Mouse (Mus musculus) kidney, postnatal 10 days (tissue): ENCODE data around the gene Ift20.

Experiments
- DNase-seq: peaks from one replicate; pipeline ENCODE4 v3.0.0; 2021; ENCODE audit warnings: mixed read lengths

Ift20 gene

DNA sequence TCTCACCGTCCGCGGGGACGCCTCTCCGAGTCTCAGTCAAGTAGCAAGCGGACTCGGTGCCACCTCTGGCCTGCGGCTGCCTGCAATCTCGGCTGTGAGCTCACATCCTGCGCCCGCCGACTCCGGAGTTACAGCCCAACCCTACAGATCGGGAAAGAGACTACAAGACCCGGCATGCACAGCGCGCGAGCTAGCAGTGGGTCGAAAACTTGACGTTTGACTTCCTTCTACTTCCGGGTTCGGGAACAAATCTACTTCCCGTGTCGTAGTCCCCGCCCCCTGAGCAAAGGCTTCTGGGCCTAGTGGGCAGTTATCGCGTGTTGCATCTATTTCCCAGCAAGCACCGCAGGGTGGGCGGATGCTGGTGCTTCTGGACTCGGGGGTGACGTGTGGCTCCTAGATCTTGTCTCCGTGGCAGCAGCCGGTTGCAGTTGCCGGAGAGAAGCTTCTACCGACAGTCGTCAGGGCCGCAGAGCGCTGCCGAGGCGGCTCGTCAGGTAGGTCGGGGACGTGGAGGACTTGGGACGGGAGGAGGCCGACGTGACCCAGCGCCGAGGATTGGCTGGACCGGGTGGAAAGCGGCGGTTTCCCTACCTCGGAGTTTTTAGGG is at the start of gene Ift20, which contains the start of gene Tnfaip1:
Ift20 (plus strand) TSS at position 282 of the 610 bp plus-strand sequence.
Tnfaip1 (minus strand) TSS at position 253 of the 610 bp plus-strand sequence.
- peak; percentile 98 for DNase-seq

GRCm38 (mm10) chr11:78488168-78488567 is 48.0 kb upstream of the Ift20 start:
- DNase-seq, result peak; percentile 84

DNA sequence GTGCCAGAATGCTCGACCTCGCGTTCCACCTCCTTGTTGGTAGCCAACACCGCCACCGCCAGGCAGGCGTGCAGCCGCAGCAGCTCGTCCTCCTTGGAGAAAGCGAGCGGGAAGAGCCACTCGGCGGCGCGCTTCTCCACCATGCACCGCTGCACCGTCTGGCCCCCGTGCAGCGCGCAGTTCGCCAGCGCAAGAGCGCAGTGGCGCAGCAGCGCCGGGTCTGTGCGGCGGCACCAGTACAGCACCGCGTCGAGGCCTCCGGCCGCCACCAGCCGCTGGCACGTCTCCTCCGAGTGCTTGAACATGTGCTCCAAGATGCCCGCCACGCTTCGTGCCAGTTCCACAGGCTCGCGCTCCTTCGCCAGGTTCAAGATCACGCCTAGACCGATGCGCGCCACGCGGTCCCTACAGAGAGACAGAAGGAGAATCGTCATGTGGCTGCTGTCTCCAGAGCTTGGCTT is 45.4 kb upstream of the Ift20 start:
- DNase-seq, result peak; percentile 35

GRCm38 (mm10) chr11:78495904-78496303 is 40.3 kb upstream of the Ift20 start:
- DNase-seq, result peak; percentile 80

- DNase-seq, result peak; percentile 53
Observed at GRCm38 (mm10) chr11:78497071-78497541, 39.1 kb upstream of the Ift20 start.

DNA sequence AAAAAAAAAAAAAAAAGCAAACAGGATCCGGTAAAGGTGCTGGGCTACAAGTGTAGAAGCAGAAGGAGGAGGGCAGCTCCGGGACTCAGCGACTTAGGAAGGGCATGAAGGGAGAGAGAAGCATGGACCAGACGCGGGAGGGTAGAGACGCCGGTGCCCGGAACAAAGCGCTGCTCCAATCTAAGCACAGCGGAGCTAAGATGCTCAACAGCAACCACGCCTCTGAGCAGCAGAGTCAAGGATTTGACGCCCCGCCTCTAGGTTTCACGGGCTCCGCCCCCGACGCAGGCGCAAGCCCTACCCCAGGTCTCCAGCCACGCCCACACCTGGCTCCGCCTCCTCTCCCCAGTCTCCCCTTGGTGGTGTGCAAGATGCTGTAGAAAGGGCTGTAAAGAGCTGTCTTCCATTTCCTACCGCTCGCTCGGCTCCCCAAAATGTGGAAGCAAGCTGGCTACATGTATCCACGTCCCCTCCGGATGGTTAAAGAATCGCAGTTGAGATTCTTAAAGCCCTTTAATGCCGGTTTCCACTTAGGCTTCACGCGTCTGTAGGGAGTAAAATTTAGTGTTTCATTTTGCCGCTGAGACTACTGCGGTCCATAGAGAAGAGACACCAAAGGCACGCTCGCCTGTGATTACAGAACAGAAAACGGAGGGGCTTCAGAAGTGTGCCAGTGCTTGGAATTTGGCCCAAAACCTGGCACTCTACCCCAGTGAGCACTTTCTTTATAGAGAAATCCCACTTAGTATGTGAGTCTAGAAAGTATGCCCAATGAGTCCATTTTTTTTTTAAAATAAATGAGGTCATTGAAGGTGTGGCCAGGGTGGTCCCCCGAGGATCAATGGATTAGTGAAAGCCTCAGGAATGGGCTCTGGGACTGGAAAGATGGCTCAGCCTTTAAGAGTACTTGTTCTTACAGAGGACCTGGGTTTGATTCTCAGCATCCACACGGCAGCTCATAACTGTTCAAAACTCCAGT is 38.3 kb upstream of the Ift20 start, which contains the start of gene Sarm1:
Sarm1 (minus strand) TSS at position 211 of the 979 bp plus-strand sequence.
- peak; percentile 94 for DNase-seq

DNA sequence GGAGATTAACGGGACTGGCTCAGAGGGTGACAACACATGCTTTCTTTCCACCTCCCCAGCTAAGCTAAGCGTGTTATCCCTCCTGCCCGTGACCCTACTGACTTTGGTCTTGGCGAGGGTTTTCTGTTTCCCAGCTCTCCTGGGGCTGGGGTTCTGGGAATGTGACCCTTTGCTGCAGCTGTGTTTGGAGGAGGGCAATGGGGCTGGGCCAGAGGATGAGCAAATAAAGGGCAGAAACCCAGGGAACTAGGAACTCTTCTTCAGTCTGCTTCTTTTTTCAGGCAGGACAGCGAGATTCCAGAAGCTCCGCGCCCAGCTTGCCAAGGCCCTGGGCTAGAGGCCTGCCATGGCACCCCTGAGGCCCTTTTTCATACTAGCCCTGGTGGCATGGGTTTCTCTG is 37.2 kb upstream of the Ift20 start, which contains the start of gene Vtn:
Vtn (plus strand) TSS at position 88 of the 400 bp plus-strand sequence.
- no peak for DNase-seq

DNA sequence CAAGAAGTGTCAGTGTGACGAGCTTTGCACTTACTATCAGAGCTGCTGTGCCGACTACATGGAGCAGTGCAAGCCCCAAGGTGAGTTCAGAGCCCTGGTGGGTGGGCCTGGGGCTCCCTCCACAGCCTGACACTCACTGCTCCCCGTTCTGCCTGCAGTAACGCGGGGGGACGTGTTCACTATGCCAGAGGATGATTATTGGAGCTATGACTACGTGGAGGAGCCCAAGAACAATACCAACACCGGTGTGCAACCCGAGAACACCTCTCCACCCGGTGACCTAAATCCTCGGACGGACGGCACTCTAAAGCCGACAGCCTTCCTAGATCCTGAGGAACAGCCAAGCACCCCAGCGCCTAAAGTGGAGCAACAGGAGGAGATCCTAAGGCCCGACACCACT is 36.6 kb upstream of the Ift20 start:
- no peak for DNase-seq

DNA sequence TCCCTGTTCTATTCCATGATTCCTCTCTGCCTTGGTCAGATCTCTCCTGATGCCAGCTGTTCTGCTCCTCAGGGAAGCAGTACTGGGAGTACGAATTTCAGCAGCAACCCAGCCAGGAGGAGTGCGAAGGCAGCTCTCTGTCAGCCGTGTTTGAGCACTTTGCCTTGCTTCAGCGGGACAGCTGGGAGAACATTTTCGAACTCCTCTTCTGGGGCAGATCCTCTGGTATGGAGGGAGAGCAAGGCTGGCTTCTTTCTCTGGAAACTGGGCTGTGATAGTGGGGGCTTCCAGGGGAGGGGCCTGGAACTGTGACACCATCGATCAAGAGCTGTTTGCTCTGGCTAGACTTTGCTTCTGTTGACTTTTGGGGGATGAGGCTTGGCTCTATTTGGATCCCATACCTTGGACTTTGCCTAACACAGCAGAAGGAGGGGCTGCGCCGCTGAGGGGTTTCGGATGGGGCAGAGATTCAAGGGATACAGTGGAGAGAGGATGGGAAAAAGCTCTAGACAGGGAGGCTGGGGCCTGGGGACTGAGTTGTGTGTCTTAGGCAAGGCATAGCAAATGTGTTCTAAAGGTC is 35.4 kb upstream of the Ift20 start:
- DNase-seq, result no peak

DNA sequence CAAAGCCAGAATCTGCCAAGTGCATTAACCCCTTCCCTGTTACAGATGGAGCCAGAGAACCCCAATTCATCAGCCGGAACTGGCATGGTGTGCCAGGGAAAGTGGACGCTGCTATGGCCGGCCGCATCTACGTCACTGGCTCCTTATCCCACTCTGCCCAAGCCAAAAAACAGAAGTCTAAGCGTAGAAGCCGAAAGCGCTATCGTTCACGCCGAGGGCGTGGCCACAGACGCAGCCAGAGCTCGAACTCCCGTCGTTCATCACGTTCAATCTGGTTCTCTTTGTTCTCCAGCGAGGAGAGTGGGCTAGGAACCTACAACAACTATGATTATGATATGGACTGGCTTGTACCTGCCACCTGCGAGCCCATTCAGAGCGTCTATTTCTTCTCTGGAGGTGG is 34.6 kb upstream of the Ift20 start:
- no peak for DNase-seq

- no peak for DNase-seq
Observed at GRCm38 (mm10) chr11:78502909-78503650, 33.1 kb upstream of the Ift20 start, which contains the start of gene Sebox. TSS of gene Sebox (plus strand) at chr11:78503447.

DNA sequence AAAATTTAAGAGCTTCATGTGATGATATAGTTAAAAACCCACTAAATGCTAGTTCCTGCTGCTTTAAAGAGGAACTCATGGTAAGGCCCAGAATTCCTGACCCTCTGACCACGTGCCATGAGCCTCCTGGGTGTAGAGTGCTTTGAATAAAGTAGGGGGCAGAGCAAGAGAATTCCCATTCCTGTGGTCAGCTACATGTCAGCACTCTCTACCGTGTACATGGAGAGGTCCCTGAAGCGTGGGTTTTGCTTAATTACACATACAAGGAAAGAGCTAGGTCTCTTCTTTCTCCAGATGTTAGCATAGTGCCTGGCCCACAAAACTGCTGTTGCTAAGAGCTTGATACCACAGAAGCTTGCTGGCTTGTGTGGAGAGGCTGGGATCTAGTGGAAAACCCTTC is 30.7 kb upstream of the Ift20 start:
- no peak for DNase-seq

DNA sequence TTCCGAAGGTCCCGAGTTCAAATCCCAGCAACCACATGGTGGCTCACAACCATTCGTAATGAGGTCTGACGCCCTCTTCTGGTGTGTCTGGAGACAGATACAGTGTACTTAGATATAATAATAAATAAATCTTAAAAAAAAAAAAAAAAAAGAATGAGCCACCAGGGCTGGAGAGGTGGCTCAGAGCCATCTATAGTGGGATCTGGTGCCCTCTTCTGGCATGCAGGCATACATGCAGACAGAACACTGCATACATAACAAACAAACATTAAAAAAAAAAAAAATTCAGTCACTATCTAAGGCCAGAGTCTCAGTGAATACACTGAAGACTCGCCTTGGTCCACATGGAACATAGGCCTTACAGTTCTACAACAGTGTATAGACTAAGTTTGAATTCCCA is 27.0 kb upstream of the Ift20 start:
- DNase-seq, result peak; percentile 51

DNA sequence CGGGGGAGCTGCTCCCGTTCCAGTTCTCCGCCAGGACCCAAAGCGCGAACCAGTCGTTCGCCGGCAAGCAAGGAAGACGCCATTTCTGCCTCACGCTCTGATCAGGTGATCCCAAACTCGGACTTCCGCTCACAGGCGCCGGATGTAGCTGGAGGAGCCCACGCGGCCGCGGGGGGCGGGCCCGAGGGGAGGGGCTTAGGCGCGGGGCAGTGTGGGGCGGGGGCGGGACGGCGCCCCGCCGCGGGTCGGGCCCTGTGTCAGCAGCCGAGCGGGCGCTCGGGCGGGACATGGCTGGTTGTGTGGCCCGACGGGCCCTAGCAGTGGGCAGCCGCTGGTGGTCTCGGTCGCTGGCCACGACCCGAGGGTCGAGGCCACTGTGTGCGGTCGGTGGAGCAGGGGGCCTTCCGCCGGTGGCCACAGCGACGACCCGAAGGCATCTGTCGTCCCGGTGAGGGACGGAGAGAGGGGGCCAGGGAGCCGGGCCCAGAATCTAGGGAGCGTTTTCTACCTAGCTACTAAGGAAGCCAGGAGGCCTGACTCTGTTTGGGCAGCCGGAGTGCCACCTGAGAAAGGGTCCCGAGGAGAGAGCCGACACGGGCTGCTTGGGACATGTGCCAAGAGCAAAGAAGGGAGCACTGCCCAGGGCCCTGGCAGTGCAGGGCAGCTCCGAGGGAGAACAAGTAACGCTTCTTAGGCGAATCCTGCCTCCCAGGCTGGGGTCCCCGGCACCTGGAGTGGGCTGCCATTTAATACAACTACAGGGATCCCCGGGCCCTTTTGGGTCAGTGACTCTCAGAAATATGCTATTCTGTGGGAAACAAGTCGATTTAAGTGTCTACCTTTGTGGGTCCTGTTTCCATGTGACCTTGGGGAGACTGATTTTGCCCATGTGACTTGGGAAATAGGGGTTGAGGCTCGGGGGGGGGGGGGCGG is 23.9 kb upstream of the Ift20 start, which contains the start of the genes Tmem199 and Poldip2:
Tmem199 (minus strand) TSS at position 148 of the 933 bp plus-strand sequence.
Poldip2 (plus strand) TSS at position 169 of the 933 bp plus-strand sequence.
- DNase-seq, result peak; percentile 95

DNA sequence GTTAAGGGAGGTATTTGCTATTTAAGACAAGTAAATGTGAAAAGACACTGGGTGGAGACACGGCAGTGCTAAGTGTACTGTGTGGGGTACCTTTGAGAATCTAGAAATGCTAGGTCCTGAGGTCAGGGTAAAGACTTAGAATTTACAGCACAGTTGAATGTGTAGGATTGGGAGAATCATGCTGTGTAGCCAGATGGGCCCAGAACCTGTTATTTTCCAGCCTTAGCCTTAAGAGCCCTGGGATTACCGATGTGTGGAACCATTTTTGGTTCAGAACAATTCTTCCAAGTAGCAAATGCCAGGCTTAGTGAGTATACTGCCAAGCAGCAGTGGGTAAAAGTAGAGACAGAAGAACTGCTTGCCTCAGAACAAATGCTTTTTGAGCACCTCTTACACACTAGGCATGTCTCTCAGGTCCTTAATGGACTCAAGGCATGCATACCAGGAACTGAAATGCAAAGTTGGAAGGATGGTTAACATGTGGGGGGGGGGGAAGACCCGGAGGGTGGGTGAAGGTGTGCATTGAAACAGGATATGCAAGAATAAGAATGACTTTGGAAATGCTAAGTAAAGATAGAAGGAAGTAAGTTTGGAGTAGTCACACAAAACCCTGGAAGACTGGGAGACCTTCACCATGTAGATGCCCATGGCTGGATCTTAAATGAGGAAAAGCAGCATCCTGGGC is 22.9 kb upstream of the Ift20 start:
- DNase-seq, result no peak

GRCm38 (mm10) chr11:78515549-78516325 is 20.4 kb upstream of the Ift20 start:
- DNase-seq, result no peak

GRCm38 (mm10) chr11:78518931-78519330 is 17.2 kb upstream of the Ift20 start:
- no peak for DNase-seq

DNA sequence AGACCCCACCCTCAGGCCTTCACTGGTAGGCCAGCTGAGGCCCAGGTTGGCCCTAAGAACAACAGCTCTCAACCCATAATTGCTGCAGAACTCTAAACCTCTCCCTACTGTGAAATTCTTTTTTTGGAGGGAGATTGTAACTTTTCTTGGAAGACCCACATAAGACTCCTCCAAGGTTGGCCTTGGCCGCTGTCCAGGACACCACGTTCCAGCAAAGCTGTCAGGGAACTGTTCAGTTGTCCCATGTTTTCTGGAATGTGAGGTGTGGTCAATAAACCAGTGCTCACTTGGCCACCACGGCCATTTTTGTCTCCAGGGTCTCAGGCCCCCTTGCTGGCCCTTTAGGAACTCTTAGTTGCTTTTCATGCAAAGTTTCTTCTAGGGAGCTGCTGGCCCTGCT is 14.3 kb upstream of the Ift20 start:
- DNase-seq, result no peak

DNA sequence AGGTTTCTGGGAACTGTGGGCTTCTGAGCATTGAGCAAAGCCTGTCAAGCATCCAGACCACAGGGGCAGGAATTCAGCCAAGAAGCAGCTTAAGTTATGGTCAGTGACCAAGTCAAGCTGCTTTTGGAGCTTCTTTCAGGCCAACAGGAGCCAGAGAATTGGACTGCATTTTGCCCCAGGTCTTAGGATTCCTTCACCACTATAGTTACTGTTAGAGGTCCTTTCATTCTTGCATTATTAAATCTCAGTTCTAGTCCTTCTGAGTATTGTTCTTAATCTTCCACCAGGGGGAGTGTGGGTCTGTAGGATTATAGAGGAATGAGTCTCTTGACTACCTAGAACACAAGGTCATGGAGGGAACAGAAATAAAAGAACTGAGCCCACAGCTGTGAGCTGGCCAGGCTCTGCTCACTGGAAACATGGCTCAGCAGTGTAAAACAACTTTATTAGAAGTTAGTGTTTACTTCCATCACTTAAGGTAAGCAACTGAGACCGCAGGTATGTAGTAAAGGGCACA is 13.6 kb upstream of the Ift20 start:
- peak; percentile 55 for DNase-seq
